Mouse (Mus musculus) CD4-positive, CD25-positive, alpha-beta regulatory T cell, adult 2 months (primary cell): ENCODE measurements at regions not wholly inside any gene's neighbourhood (a gene's known extent, or its start where the extent isn't known, plus 50 kb on each side); places are given as distances from the start of the nearest gene placed in this dataset.

Experiments used
- DNase-seq: peaks from one replicate; pipeline ENCODE4 v3.0.0-alpha.2; 2012; ENCODE audit warnings: low read depth, low spot score

DNA sequence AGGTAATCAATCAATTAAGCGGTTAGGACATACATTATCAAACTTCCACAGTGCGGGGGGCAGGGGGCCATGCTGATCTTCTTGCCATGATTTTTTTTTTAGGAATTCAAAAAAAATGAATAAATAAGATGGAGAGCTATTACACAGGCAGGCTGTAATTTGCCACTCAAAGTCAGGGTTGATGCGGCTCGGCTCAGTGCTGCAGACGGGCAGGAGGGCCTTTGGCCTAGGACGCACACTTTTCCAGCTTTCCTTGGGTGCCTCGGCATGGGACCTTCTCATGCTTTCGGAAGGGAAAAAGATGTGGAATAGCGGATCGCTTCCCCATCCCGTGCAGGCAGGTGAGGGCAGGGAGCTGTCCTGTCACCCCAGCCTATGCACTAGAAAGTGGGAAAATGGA lies 383.4 kb upstream of the 3110018I06Rik start:
- no peak for DNase-seq

- DNase-seq: no peak
These were observed 376.3 kb upstream of the 3110018I06Rik start for GRCm38 (mm10) chr12:107111908-107112770.

GRCm38 (mm10) chr12:107118364-107118763 lies 370.1 kb upstream of the 3110018I06Rik start:
- DNase-seq: peak; percentile 86

DNA sequence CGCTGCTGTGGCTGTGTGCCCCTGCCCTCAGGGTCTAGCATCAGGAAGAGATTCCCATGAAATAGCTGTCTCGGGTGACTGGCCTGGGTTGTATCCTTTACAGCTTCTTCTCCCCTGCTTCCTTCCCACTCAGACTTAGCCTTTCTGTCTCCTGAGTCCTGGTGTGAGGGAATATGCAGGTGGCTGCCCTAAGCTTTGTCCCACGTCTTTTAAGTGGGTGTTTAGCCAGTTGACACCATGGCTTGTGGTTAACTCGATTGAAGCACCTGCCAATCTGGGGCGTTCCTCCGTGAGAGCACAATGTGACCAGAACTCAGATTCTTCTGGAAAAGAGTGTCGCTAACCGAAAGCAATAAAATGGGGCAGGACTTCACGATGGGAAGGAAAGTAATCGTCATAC lies 369.4 kb upstream of the 3110018I06Rik start:
- peak; percentile 62 for DNase-seq

- DNase-seq: peak; percentile 82
These were observed 367.8 kb upstream of the 3110018I06Rik start for GRCm38 (mm10) chr12:107120486-107121186.

DNA sequence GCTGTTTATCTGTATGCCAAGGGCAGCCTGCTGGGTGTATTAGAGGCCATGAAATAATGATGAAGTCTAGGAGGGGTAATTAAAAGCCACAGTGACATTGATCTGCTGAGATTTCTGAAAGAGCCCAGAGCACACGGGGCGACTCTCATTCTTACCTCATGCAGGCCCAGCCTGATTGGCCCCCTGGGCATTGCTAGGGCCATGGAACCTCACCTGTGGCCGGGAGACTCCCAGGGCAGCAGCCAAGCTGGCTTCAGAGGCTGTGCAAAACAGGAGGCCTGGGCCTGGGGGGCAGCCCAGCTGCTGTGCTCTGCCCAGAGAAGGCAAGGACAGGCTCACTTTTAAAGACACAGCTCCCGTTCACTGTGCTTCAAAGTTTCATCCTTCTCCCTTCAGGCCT lies 366.4 kb upstream of the 3110018I06Rik start:
- DNase-seq: peak; percentile 14

DNA sequence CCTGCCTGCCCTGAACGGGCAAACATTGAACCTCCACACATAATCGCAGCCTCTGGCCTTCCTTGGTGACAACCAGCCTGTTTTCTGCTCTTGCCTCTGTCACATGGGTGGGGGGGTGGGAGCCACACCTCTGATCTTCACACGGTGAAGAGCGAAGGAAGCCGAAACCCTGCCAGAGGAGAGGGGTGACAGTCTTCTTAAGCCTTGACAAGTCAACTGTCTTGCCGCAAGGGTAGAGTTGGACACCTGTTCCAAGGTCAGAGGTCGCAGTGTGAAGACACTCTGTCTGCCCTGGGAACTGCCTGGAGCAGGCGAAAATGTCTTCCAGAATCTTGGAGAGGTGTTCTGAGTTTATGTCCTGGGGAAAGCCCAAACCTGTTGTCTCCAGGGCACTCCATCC lies 364.8 kb upstream of the 3110018I06Rik start:
- peak; percentile 80 for DNase-seq

DNA sequence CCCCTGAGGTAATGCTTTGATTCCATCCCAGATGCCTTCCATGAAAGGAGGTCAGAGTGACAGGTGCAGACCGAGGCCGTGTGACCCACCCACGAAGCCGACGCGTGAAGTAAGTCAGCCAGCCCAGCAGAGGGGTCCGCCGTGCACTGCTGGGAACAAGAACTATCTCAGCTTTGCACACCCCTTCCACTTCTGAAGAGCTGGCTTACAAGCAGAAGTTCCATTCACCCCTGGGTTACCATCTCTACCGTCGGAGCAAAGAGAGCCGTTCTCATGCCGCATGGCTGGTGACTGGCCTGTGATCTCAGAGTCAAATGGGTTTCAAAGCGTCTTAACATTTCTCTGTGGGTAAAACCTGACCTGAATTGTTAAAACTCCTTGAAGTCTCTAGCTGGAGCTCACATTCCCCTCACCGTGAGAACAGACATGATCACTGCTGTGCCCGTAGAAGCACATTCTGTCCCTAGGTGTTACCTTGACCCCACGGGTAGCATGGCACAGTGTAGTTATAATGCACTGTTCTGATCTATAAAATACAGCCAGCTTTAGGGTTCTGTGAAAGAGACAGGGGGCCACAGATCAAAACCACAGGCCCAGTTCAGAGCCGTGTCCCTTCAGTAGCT lies 364.1 kb upstream of the 3110018I06Rik start:
- peak; percentile 67 for DNase-seq

DNA sequence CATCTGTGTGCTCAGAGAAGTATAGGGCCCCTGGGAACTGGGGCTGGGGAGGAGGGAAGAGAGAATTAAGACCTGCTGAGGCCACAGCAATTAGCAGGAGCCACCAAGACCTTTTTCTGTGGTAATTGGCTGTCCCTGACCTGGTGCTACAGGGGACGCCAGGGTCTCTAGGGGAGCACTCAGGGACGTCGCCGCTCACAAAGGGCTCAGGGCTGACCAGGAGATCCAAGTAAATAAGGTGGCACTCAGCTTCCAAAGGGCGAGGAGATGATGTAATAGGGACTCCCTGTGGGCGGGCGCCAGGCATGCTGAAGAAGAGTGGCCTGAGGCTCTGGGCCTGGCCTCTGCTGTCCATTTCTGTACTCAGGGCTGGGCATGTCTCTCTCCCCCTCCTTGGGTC lies 363.2 kb upstream of the 3110018I06Rik start:
- peak; percentile 19 for DNase-seq

GRCm38 (mm10) chr12:107126056-107126455 lies 362.4 kb upstream of the 3110018I06Rik start:
- DNase-seq: peak; percentile 61

- peak; percentile 69 for DNase-seq
These were observed 360.8 kb upstream of the 3110018I06Rik start for GRCm38 (mm10) chr12:107127591-107127990.

- DNase-seq: peak; percentile 63
These were observed 359.2 kb upstream of the 3110018I06Rik start for GRCm38 (mm10) chr12:107129232-107129631.

DNA sequence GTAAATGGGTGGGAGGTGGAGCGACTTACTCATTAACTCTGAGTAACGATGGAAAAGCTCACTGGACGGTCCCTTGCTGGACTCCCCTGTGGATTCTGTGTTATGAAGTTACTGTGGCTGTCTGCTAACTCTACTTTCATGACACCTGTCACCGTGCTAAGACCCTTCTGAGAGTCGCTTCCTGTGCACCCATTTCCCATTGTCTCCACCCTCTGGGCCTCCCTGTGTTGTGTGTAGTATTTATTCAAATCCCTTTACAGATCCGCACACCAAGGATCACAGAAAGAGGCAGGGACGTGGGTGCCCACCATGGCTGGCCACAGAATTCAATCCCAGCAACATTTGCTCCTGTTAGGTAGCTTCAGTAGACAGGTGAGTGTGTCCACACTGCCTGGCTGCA lies 357.1 kb upstream of the 3110018I06Rik start:
- DNase-seq: peak; percentile 51

DNA sequence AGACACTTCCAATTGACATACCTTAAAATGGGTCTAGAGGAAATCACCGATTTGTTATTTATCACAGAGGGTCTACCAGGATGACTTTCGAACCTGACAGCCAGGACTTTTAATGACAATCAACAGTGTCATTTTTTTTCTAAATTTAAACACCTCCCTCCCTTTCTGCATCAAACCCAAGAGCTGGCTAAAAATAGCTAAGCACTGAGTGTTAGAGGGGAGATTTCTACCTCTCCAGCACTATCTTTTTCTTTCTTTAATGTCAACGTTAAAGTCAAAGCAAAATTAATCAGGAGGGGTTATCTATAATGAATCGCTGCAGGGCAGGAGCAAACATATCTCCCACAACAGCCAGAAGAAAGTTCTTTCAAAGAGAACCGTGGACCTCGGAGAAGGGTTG lies 356.6 kb upstream of the 3110018I06Rik start:
- DNase-seq: no peak

DNA sequence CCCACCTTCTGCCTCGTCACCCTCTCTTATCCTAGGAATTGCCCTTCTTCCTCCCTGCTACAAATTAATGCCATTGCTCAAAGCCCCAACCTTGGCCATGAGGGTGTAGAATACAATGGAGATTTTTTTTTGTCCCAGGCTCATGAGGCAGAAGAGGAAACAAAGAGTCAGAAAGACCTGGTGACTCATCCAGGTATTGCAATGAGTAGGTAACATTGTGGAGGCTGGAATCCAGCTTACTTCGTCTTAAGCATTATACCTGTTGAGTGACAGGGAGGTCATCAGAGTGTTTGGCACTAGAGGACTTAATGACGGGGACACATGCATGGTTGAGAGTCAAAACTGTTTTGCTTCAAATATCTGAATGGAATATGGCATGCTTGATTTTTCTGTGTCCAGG lies 355.9 kb upstream of the 3110018I06Rik start:
- peak; percentile 51 for DNase-seq

- DNase-seq: no peak
These were observed 354.1 kb upstream of the 3110018I06Rik start for GRCm38 (mm10) chr12:107134353-107134752.

DNA sequence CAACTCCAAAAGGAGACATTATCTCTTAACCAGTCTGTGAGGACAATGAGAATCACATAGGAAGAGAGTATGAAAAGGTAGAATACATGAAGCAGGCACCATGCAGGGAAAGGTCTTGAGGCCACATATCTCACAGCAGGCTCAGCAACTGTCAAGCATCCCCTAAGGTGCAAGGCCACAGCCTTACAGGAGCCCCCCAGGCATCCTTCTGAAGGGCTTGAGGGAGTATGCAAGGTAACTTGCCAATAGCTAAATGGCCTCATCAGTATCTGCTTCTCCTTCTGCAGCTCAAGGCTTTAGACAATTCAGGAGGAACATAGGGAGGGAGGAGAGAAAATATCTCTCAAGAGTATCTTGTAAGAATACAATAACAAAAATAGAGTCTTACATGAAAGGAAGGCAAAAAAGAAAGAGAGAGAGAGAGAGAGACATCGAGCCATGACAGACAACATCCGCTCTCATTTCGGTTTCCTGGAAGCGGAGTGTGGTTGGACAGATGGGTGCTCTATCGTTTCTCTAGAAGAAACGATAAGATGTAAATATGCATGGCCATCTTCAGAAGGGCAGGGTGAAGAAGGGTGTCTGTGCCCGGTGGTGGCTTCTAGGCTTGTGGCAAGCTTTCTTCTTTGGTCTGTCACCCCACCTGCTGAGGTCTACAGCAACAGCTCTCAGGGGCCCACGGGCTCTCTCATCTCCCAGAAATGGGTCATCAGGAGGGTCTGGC lies 349.6 kb upstream of the 3110018I06Rik start:
- peak; percentile 84 for DNase-seq

DNA sequence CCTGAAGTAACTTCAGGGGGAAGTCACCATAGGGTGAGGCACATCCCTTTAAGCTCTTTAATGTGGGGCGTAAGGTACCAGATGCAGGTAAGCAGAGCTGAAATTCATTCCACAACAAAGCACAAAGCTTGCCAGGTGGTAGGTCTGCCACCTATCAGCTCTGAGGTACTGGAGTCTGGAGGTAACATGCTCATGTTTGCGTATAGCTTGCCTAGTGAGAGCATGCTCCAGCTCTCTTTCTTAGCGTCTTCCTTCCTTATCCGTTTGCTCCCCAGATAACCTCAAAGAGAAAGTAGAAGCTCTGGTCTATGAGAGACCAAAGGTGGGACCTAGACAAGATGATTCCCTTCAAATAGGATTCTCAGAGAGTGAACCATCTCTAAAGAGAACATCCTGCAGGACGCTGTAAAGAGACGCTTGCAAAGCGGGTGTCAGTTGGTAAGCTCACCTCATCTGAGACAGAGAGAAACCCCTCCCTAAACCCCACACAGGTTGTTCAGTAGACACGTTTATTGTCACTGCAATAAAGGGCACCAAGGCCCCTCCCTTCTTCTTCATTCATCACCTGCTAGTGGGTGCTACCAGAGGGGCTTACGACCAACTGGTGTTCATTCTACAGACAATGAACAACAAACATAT lies 347.4 kb upstream of the 3110018I06Rik start:
- peak; percentile 65 for DNase-seq

DNA sequence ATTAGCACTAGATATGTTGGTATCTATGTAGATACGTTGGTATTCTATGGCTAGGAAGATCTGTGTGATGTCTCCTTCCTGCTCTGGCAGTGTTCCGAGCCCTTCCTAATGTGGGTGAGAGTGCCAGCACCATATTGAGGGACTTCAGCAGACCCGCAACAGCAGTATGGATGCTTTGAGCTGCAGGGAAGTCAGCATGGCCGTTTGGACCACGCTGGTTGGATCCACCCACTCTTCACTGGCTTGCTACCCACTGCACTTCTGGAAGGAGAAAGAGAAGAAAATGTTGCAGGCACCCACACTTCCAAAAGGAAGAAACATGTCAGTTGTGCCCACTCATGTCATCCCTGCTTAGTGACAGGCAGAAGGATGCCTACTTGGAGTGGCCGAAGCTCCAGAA lies 346.2 kb upstream of the 3110018I06Rik start:
- DNase-seq: no peak

GRCm38 (mm10) chr12:107146608-107147121 lies 341.8 kb upstream of the 3110018I06Rik start:
- DNase-seq: peak; percentile 72

GRCm38 (mm10) chr12:107148451-107148850 lies 340.0 kb upstream of the 3110018I06Rik start:
- peak; percentile 44 for DNase-seq
